Comparison of ENCODE assay signal across 16 mouse cellular contexts in genomic region chr11:62826106-62826733, GRCm38 (mm10). TPM values are rescaled to one million over a fixed set of nuclear protein-coding genes. Genes with fewer than 3 reads are reported as not detected.
A peak's percentile ranks its signal among the peaks of the same experiment; 100 is the strongest.
DNase-seq lines count a peak whose midpoint lies in the region; ATAC-seq and TF ChIP-seq lines count a peak whose summit lies in the region.
"Had no signal": no experiment of that assay in that cellular context is flagged by ENCODE, and none has a peak within 500 bp of the region (broad histone marks: within the 10 kb centered on the region; RNA-seq: fewer than 3 reads in every experiment).

No protein-coding gene starts in this region.

- H3K9me3 ChIP-seq in intestine, postnatal 0 days (ENCODE audit: control insufficient read depth) = no peaks in the 10 kb centered on the region
- no peaks in the 10 kb centered on the region for H3K9me3 ChIP-seq in intestine, embryonic 15.5 days
- no peaks in the 10 kb centered on the region for H3K9me3 ChIP-seq in kidney, embryonic 16.5 days (ENCODE audit: low read length)
- no peaks in the 10 kb centered on the region for H3K9me3 ChIP-seq in forebrain, embryonic 16.5 days (ENCODE audit: control insufficient read depth, low read length)
- H3K9me3 ChIP-seq: embryonic facial prominence, embryonic 13.5 days had no signal

- no peak for TF ChIP-seq POLR2A in cerebellum, adult 2 months (IDR thresholded peaks at IDR 0.05; ENCODE audit: borderline replicate concordance, insufficient read depth, low read length)

- WGBS in intestine, postnatal 0 days = 52% methylated on average over 6 of the region's 6 CpGs
- WGBS in intestine, embryonic 15.5 days = 59% methylated on average over 6 of the region's 6 CpGs
- 12% methylated on average over 6 of the region's 6 CpGs for WGBS in kidney, embryonic 16.5 days
- 75% methylated on average over 6 of the region's 6 CpGs for WGBS in cerebellum, adult 2 months
- 83% methylated on average over 6 of the region's 6 CpGs for WGBS in forebrain, embryonic 16.5 days

- H3K9ac ChIP-seq in intestine, postnatal 0 days (ENCODE audit: low read depth, low read length) = no peak overlapping the region
- H3K9ac ChIP-seq in intestine, embryonic 15.5 days = no peak overlapping the region
- H3K9ac ChIP-seq in kidney, embryonic 16.5 days (replicated peaks; ENCODE audit: low read length) = no peak overlapping the region
- no peak overlapping the region for H3K9ac ChIP-seq in forebrain, embryonic 16.5 days (replicated peaks; ENCODE audit: low read depth, low read length)
- H3K9ac ChIP-seq: embryonic facial prominence, embryonic 13.5 days; forebrain, postnatal 0 days; liver, embryonic 14.5 days had no signal

- no peak for TF ChIP-seq CTCF in intestine, postnatal 0 days (IDR thresholded peaks at IDR 0.05; ENCODE audit: low read depth)
- TF ChIP-seq CTCF in cerebellum, adult 2 months (IDR thresholded peaks at IDR 0.05; ENCODE audit: borderline replicate concordance, insufficient read depth, low read depth, low read length) = no peak

- H3K27ac ChIP-seq in intestine, postnatal 0 days (ENCODE audit: low read depth, low read length) = peak overlapping the region; percentile 28
- H3K27ac ChIP-seq in intestine, embryonic 15.5 days = no peak overlapping the region
- H3K27ac ChIP-seq in kidney, embryonic 16.5 days (ENCODE audit: low read length) = peak overlapping the region; percentile 22; the same call in 1 of the 2 replicates
- H3K27ac ChIP-seq in cerebellum, adult 2 months (ENCODE audit: insufficient read depth, low read length) = no peak overlapping the region
- H3K27ac ChIP-seq in forebrain, embryonic 16.5 days (ENCODE audit: low read length) = no peak overlapping the region
- H3K27ac ChIP-seq: embryonic facial prominence, embryonic 13.5 days; liver, embryonic 14.5 days had no signal

- peak; percentile 56 to 72 for DNase-seq in adrenal gland, postnatal 36 days
- peak; percentile 52 for DNase-seq in skeletal muscle tissue, adult 2 months (ENCODE audit: low read depth, low spot score)
- no peak for DNase-seq in cerebellum, adult 2 months
- no peak for DNase-seq in neural tube, embryonic 10.5 days (ENCODE audit: extremely low spot score, low spot score)
- DNase-seq: cerebellum, adult 8-10 months; forebrain, postnatal 0 days; heart, adult 18-20 months; heart, postnatal 14 days; thymus, postnatal 36 days had no signal

- no peak for ATAC-seq in intestine, postnatal 0 days
- no peak for ATAC-seq in intestine, embryonic 15.5 days
- peak; percentile 84 for ATAC-seq in kidney, embryonic 16.5 days (ENCODE audit: low FRiP score, low TSS enrichment)
- no peak for ATAC-seq in forebrain, embryonic 16.5 days
- ATAC-seq: CD4-positive, CD25-positive, alpha-beta regulatory T cell, adult 4 months; forebrain, postnatal 0 days had no signal

- peaks cover 12% of the 10 kb centered on the region; the same call in 1 of the 2 replicates for H3K4me1 ChIP-seq in intestine, postnatal 0 days (replicated peaks; ENCODE audit: control insufficient read depth, insufficient read depth, low read length)
- H3K4me1 ChIP-seq in intestine, embryonic 15.5 days (replicated peaks) = peaks cover 23% of the 10 kb centered on the region; the same call in 1 of the 2 replicates
- H3K4me1 ChIP-seq in kidney, embryonic 16.5 days (ENCODE audit: insufficient read depth, low read length) = peaks cover 25% of the 10 kb centered on the region
- no peaks in the 10 kb centered on the region; the same call in 1 of the 2 replicates for H3K4me1 ChIP-seq in cerebellum, adult 2 months (ENCODE audit: control insufficient read depth, insufficient read depth, low read length)
- H3K4me1 ChIP-seq in forebrain, embryonic 16.5 days (replicated peaks; ENCODE audit: control insufficient read depth, insufficient read depth, low read length) = no peaks in the 10 kb centered on the region

- H3K4me3 ChIP-seq in intestine, postnatal 0 days (ENCODE audit: low read depth, low read length) = no peak overlapping the region
- H3K4me3 ChIP-seq in intestine, embryonic 15.5 days (replicated peaks) = no peak overlapping the region
- H3K4me3 ChIP-seq in kidney, embryonic 16.5 days (ENCODE audit: low read length) = no peak overlapping the region
- H3K4me3 ChIP-seq in cerebellum, adult 2 months (replicated peaks; ENCODE audit: insufficient read depth, low read depth, low read length) = no peak overlapping the region
- H3K4me3 ChIP-seq in forebrain, embryonic 16.5 days (replicated peaks; ENCODE audit: low read length) = no peak overlapping the region
- H3K4me3 ChIP-seq: embryonic facial prominence, embryonic 13.5 days had no signal

- peaks cover 21% of the 10 kb centered on the region for H3K36me3 ChIP-seq in intestine, postnatal 0 days (ENCODE audit: control insufficient read depth, insufficient read depth)
- no peaks in the 10 kb centered on the region for H3K36me3 ChIP-seq in intestine, embryonic 15.5 days
- peaks cover 3% of the 10 kb centered on the region; the same call in 1 of the 2 replicates for H3K36me3 ChIP-seq in kidney, embryonic 16.5 days (ENCODE audit: insufficient read depth, low read length)
- H3K36me3 ChIP-seq in forebrain, embryonic 16.5 days (ENCODE audit: control insufficient read depth, insufficient read depth) = no peaks in the 10 kb centered on the region

- H3K27me3 ChIP-seq in intestine, postnatal 0 days (replicated peaks; ENCODE audit: control insufficient read depth, insufficient read depth, low read length) = no peaks in the 10 kb centered on the region
- H3K27me3 ChIP-seq in intestine, embryonic 15.5 days (replicated peaks) = no peaks in the 10 kb centered on the region
- no peaks in the 10 kb centered on the region for H3K27me3 ChIP-seq in kidney, embryonic 16.5 days (ENCODE audit: insufficient read depth, low read length)
- no peaks in the 10 kb centered on the region for H3K27me3 ChIP-seq in cerebellum, adult 2 months (ENCODE audit: control insufficient read depth, insufficient read depth, low read length)
- H3K27me3 ChIP-seq in forebrain, embryonic 16.5 days (replicated peaks; ENCODE audit: control insufficient read depth, insufficient read depth, low read length) = no peaks in the 10 kb centered on the region
- H3K27me3 ChIP-seq: embryonic facial prominence, embryonic 13.5 days had no signal

- H3K4me2 ChIP-seq in intestine, postnatal 0 days (replicated peaks; ENCODE audit: low read depth) = no peak overlapping the region
- H3K4me2 ChIP-seq in intestine, embryonic 15.5 days (replicated peaks) = no peak overlapping the region
- H3K4me2 ChIP-seq in kidney, embryonic 16.5 days (replicated peaks; ENCODE audit: low read depth, low read length) = no peak overlapping the region
- H3K4me2 ChIP-seq in forebrain, embryonic 16.5 days (ENCODE audit: low read length) = no peak overlapping the region
- H3K4me2 ChIP-seq: embryonic facial prominence, embryonic 13.5 days had no signal

RNA-seq across cellular contexts. Expression of gene Trim16, which starts 6.2 kb away (rescaled TPM):
- 10.8 and 11.5 TPM in 2 replicates for polyA plus RNA-seq in intestine, postnatal 0 days (2015; fragmentation: Nextera tagmentation; extraction: Ambion mirVana)
- polyA plus RNA-seq in intestine, embryonic 15.5 days (2015; fragmentation: Nextera tagmentation; extraction: Ambion mirVana) = 11.1 and 11.3 TPM in 2 replicates
- 1 to 10 TPM; 5.8 to 6.6 TPM for total RNA-seq in adrenal gland, postnatal 36 days (2021)
- 18.1 TPM in 2 replicates for polyA plus RNA-seq in kidney, embryonic 16.5 days (2015; fragmentation: Nextera tagmentation; extraction: Ambion mirVana)
- polyA plus RNA-seq in cerebellum, adult 2 months (2012; rRNA removed) = 4.0 and 4.2 TPM in 2 replicates
- 4.8 and 5.8 TPM in 2 replicates for polyA plus RNA-seq in forebrain, embryonic 16.5 days (2015; fragmentation: Nextera tagmentation; extraction: Ambion mirVana)

RNA-seq across cellular contexts. Expression of gene Fbxw10, which starts 20.6 kb away (rescaled TPM):
- polyA plus RNA-seq in intestine, postnatal 0 days (2015; fragmentation: Nextera tagmentation; extraction: Ambion mirVana) = 0.14 and 0.17 TPM in 2 replicates
- 0.14 and 0.27 TPM in 2 replicates for polyA plus RNA-seq in intestine, embryonic 15.5 days (2015; fragmentation: Nextera tagmentation; extraction: Ambion mirVana)
- total RNA-seq in adrenal gland, postnatal 36 days (2021) = under 1 TPM; 0.72 to 0.83 TPM
- polyA plus RNA-seq in kidney, embryonic 16.5 days (2015; fragmentation: Nextera tagmentation; extraction: Ambion mirVana) = 0.51 and 0.87 TPM in 2 replicates
- 1.8 and 1.9 TPM in 2 replicates for polyA plus RNA-seq in cerebellum, adult 2 months (2012; rRNA removed)
- 0.21 and 0.25 TPM in 2 replicates for polyA plus RNA-seq in forebrain, embryonic 16.5 days (2015; fragmentation: Nextera tagmentation; extraction: Ambion mirVana)

RNA-seq across cellular contexts. Expression of gene Zfp286, which starts 37.0 kb away (rescaled TPM):
- 4.2 and 4.3 TPM in 2 replicates for polyA plus RNA-seq in intestine, postnatal 0 days (2015; fragmentation: Nextera tagmentation; extraction: Ambion mirVana)
- polyA plus RNA-seq in intestine, embryonic 15.5 days (2015; fragmentation: Nextera tagmentation; extraction: Ambion mirVana) = 13.1 and 13.5 TPM in 2 replicates
- total RNA-seq in adrenal gland, postnatal 36 days (2021) = 1 to 10 TPM; 1.8 to 2.3 TPM
- polyA plus RNA-seq in kidney, embryonic 16.5 days (2015; fragmentation: Nextera tagmentation; extraction: Ambion mirVana) = 18.5 and 21.9 TPM in 2 replicates
- polyA plus RNA-seq in cerebellum, adult 2 months (2012; rRNA removed) = 9.8 and 10.8 TPM in 2 replicates
- polyA plus RNA-seq in forebrain, embryonic 16.5 days (2015; fragmentation: Nextera tagmentation; extraction: Ambion mirVana) = 38.8 and 39.6 TPM in 2 replicates

RNA-seq across cellular contexts. Expression of gene Tvp23b, which starts 53.0 kb away (rescaled TPM):
- 53.4 and 57.2 TPM in 2 replicates for polyA plus RNA-seq in intestine, postnatal 0 days (2015; fragmentation: Nextera tagmentation; extraction: Ambion mirVana)
- polyA plus RNA-seq in intestine, embryonic 15.5 days (2015; fragmentation: Nextera tagmentation; extraction: Ambion mirVana) = 79.6 and 82.3 TPM in 2 replicates
- 10 to 100 TPM; 50.8 to 56.2 TPM for total RNA-seq in adrenal gland, postnatal 36 days (2021)
- 79.0 and 83.6 TPM in 2 replicates for polyA plus RNA-seq in kidney, embryonic 16.5 days (2015; fragmentation: Nextera tagmentation; extraction: Ambion mirVana)
- polyA plus RNA-seq in cerebellum, adult 2 months (2012; rRNA removed) = 28.5 and 32.3 TPM in 2 replicates
- 55.0 and 64.9 TPM in 2 replicates for polyA plus RNA-seq in forebrain, embryonic 16.5 days (2015; fragmentation: Nextera tagmentation; extraction: Ambion mirVana)

Comparison
In these comparisons a context has a peak if more than half of its experiments do, and no peak if none do; other contexts are left out.
1. H3K27ac ChIP-seq: peak in intestine, postnatal 0 days (single experiment) and kidney, embryonic 16.5 days (single experiment); none in intestine, embryonic 15.5 days (single experiment), cerebellum, adult 2 months (single experiment) and forebrain, embryonic 16.5 days (single experiment).
2. DNase-seq: peak in adrenal gland, postnatal 36 days (2 of 2) and skeletal muscle tissue, adult 2 months (single experiment); none in cerebellum, adult 2 months (0 of 2) and neural tube, embryonic 10.5 days (single experiment).